Mouse (Mus musculus) hindbrain, embryonic 15.5 days (tissue): ENCODE data around the gene Shroom3. TPM values are rescaled to one million over a fixed set of nuclear protein-coding genes. Genes with fewer than 3 reads are reported as not detected.

Experiments
- ATAC-seq: fragments of 200-750 bp; cut with Nextera tagmentation; 2 replicates; pipeline ENCODE4 v1.8.0; 2017; ENCODE audit warnings: low read depth, moderate number of reproducible peaks, moderate TSS enrichment; ENCODE audit not compliant: low FRiP score
- H3K27ac ChIP-seq: fragments of 300-500 bp; sonication (generic); replicated peaks from 2 replicates; pipeline ENCODE4 v1.5.1; 2015; ENCODE audit warnings: mild to moderate bottlenecking, inconsistent platforms
- H3K27me3 ChIP-seq: fragments of 300-500 bp; sonication (generic); 2 replicates; pipeline ENCODE4 v1.6.1; 2015; ENCODE audit warnings: control low read depth, inconsistent platforms
- H3K36me3 ChIP-seq: fragments of 300-500 bp; sonication (generic); 2 replicates; pipeline ENCODE4 v1.6.1; 2015; ENCODE audit warnings: control low read depth, inconsistent platforms
- H3K4me1 ChIP-seq: fragments of 300-500 bp; sonication (generic); replicated peaks from 2 replicates; pipeline ENCODE4 v1.6.1; 2015; ENCODE audit warnings: control low read depth, inconsistent platforms
- H3K4me2 ChIP-seq: fragments of 300-500 bp; sonication (generic); 2 replicates; pipeline ENCODE4 v1.6.1; 2015; ENCODE audit warnings: moderate library complexity, mild to moderate bottlenecking, inconsistent platforms
- H3K4me3 ChIP-seq: fragments of 300-500 bp; sonication (generic); 2 replicates; pipeline ENCODE4 v1.5.1; 2015; ENCODE audit warnings: mild to moderate bottlenecking, inconsistent platforms
- H3K9ac ChIP-seq: fragments of 300-500 bp; sonication (generic); 2 replicates; pipeline ENCODE4 v1.6.1; 2015; ENCODE audit warnings: inconsistent platforms
- H3K9me3 ChIP-seq: fragments of 300-500 bp; sonication (generic); 2 replicates; pipeline ENCODE4 v1.6.1; 2016; ENCODE audit warnings: control low read depth, inconsistent platforms
- WGBS: fragments of 180-500 bp; shearing (Covaris S2); methylation state at CpG from one replicate; pipeline ENCODE4 v1.1.7; 2015; 5-methylcytosine and 5-hydroxymethylcytosine counted together
- polyA plus RNA-seq: library from polyadenylated mRNA; unstranded; fragments of >200 nt; fragmentation: Nextera tagmentation; extraction: Ambion mirVana; gene quantifications from 2 replicates; pipeline ENCODE4 v1.2.1, GENCODE M21; 2015

The Shroom3 gene
- polyA plus RNA-seq, 1 experiment from 2014 or later, result 2.2 TPM

DNA sequence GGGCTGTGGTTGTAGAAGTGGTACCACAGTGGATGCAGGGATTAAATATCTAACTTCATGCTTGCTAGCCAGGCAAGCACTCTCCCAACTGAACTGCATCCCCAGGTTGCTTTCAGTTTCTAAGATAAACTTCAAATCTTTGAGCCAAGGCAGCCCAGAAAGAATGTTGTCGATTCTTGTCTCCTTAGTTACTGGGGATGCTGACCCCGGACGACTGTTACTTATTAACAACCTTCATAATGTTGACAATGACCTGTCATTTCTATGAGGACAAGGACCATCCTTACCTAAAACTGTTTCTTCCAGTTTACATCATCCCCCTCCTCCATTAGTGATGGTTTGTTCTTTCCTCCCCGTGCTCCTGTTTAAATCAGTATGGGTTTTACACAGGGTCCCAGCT lies 210.0 kb downstream of the Shroom3 start:
- 24% methylated on average over 4 of the region's 4 CpGs for WGBS
- ATAC-seq, result no peak

GRCm38 (mm10) chr5:92893711-92894110 lies 210.5 kb downstream of the Shroom3 start:
- 4% methylated on average over 1 of the region's 1 CpGs for WGBS
- no peak overlapping the region for H3K27ac ChIP-seq
- no peak overlapping the region for H3K4me2 ChIP-seq
- H3K27me3 ChIP-seq, result no peaks in the 10 kb centered on the region
- no peak for ATAC-seq
- no peak overlapping the region for H3K4me3 ChIP-seq
- H3K9ac ChIP-seq, result no peak overlapping the region
- H3K4me1 ChIP-seq, result peaks cover 14% of the 10 kb centered on the region
- H3K36me3 ChIP-seq, result no peaks in the 10 kb centered on the region
- no peaks in the 10 kb centered on the region for H3K9me3 ChIP-seq

More for the DNA sequence above, 210.0 kb downstream of the Shroom3 start:
- H3K27ac ChIP-seq, result no peak overlapping the region
- H3K4me2 ChIP-seq, result no peak overlapping the region
- peaks cover 10% of the 10 kb centered on the region for H3K4me1 ChIP-seq
- no peaks in the 10 kb centered on the region for H3K36me3 ChIP-seq
- no peak overlapping the region for H3K9ac ChIP-seq
- no peak overlapping the region for H3K4me3 ChIP-seq
- H3K27me3 ChIP-seq, result no peaks in the 10 kb centered on the region
- no peaks in the 10 kb centered on the region for H3K9me3 ChIP-seq

DNA sequence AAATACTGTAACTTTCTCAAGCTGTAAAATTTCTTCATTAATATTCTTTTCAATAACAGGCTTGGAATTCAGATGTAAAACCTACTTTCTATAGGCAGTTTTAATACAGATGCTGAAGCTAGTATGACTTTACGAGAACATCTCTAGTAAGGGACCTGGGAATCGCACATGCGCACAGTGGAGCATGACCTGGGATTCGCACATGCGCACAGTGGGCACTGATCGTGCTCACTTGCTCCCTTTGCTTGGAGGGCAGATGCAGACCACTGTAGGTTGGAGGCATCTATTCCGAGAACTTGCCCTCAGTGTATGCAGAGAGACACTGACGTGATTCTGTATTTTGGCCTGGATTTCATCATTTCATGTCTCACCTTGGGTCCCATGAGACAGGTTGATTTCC lies 212.6 kb downstream of the Shroom3 start:
- H3K9me3 ChIP-seq, result no peaks in the 10 kb centered on the region
- WGBS, result 93% methylated on average over 8 of the region's 8 CpGs
- no peak overlapping the region for H3K4me3 ChIP-seq
- H3K27ac ChIP-seq, result no peak overlapping the region
- peaks cover 15% of the 10 kb centered on the region for H3K4me1 ChIP-seq
- no peak overlapping the region for H3K9ac ChIP-seq
- no peak for ATAC-seq
- H3K27me3 ChIP-seq, result no peaks in the 10 kb centered on the region
- H3K4me2 ChIP-seq, result no peak overlapping the region
- no peaks in the 10 kb centered on the region for H3K36me3 ChIP-seq

- H3K4me3 ChIP-seq, result no peak overlapping the region
- no peak overlapping the region for H3K9ac ChIP-seq
- H3K9me3 ChIP-seq, result no peaks in the 10 kb centered on the region
- ATAC-seq, result no peak
- no peaks in the 10 kb centered on the region for H3K27me3 ChIP-seq
- no peak overlapping the region for H3K27ac ChIP-seq
- H3K4me2 ChIP-seq, result no peak overlapping the region
- no peaks in the 10 kb centered on the region for H3K36me3 ChIP-seq
- 72% methylated on average over 1 of the region's 1 CpGs for WGBS
- H3K4me1 ChIP-seq, result peaks cover 15% of the 10 kb centered on the region
Measured at GRCm38 (mm10) chr5:92896725-92897280, 213.6 kb downstream of the Shroom3 start.

- peak; percentile 97 for ATAC-seq
- H3K27me3 ChIP-seq, result no peaks in the 10 kb centered on the region
- H3K36me3 ChIP-seq, result no peaks in the 10 kb centered on the region
- peaks cover 15% of the 10 kb centered on the region for H3K4me1 ChIP-seq
- peak overlapping the region; percentile 99 for H3K4me2 ChIP-seq
- peak overlapping the region; percentile 69 for H3K9ac ChIP-seq
- peak overlapping the region; percentile 57 for H3K27ac ChIP-seq
- peak overlapping the region; percentile 81 for H3K4me3 ChIP-seq
- under 1% methylated on average over 86 of the region's 96 CpGs for WGBS
- no peaks in the 10 kb centered on the region for H3K9me3 ChIP-seq
Measured at GRCm38 (mm10) chr5:92897766-92898745, 214.8 kb downstream of the Shroom3 start.

DNA sequence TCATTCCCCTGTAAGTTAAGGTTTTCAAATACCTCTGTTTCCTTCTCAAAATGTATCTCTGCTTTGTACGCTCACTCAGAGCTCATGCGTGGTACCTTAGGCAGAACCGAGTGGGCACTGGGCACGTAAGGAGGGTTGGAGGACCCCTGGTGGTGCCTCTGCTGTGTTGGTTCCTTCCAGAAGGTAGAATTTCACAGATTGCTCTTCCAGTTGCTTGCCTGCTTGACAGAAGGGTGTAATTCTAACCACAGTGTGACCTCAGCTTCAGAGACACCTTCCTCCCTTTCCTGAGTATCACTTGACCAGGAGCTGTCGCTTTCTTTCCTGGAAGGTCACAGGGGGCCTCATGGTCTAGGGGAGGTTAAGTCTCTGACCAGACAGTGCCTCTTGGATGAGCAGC lies 217.2 kb downstream of the Shroom3 start:
- H3K4me3 ChIP-seq, result no peak overlapping the region
- ATAC-seq, result no peak
- H3K9ac ChIP-seq, result no peak overlapping the region
- 74% methylated on average over 5 of the region's 5 CpGs for WGBS
- no peak overlapping the region for H3K4me2 ChIP-seq
- H3K9me3 ChIP-seq, result no peaks in the 10 kb centered on the region
- no peaks in the 10 kb centered on the region for H3K36me3 ChIP-seq
- H3K4me1 ChIP-seq, result peaks cover 27% of the 10 kb centered on the region
- no peaks in the 10 kb centered on the region for H3K27me3 ChIP-seq
- H3K27ac ChIP-seq, result no peak overlapping the region

GRCm38 (mm10) chr5:92901870-92902269 lies 218.6 kb downstream of the Shroom3 start:
- Histone ChIP-seq H3K27me3 (no peaks in the 10 kb centered on the region), H3K4me3 (no peak overlapping the region), H3K9ac (no peak overlapping the region), H3K27ac (no peak overlapping the region), H3K36me3 (no peaks in the 10 kb centered on the region), H3K4me1 (peaks cover 32% of the 10 kb centered on the region), H3K9me3 (no peaks in the 10 kb centered on the region), H3K4me2 (no peak overlapping the region)
- WGBS, result 68% methylated on average over 7 of the region's 7 CpGs
- no peak for ATAC-seq

GRCm38 (mm10) chr5:92905146-92905545 lies 221.9 kb downstream of the Shroom3 start:
- Histone ChIP-seq H3K4me3 (no peak overlapping the region), H3K4me1 (peaks cover 19% of the 10 kb centered on the region), H3K36me3 (no peaks in the 10 kb centered on the region), H3K4me2 (no peak overlapping the region), H3K9ac (no peak overlapping the region), H3K27me3 (no peaks in the 10 kb centered on the region), H3K9me3 (peaks cover 5% of the 10 kb centered on the region; the same call in 1 of the 2 replicates), H3K27ac (peak overlapping the region; percentile 6)
- WGBS, result 30% methylated on average over 9 of the region's 9 CpGs
- peak; percentile 51; the same call in 1 of the 2 replicates for ATAC-seq

DNA sequence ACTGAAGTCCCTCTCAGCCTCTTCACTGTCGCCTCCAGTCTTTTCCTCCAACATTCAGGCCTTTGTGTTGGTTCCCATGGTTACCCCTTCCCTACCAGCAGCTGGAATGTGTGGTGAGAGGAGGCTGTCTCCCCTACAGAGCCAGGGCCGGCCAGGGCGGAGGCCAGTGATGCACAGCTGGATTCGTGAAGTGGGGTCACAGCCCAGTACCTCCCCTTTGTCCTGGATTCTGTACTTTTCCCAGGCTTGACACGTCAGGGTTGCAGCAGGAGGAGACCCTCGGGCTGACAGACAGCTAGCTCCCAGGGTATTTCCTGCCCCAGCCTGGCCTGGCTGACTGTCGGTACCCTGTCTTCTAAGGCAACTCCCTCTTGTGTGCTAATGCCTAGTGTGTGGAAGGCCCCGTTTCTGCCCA lies 222.4 kb downstream of the Shroom3 start:
- H3K36me3 ChIP-seq, result no peaks in the 10 kb centered on the region
- H3K4me2 ChIP-seq, result no peak overlapping the region
- peak; percentile 90 for ATAC-seq
- peaks cover 5% of the 10 kb centered on the region; the same call in 1 of the 2 replicates for H3K9me3 ChIP-seq
- H3K4me1 ChIP-seq, result peaks cover 19% of the 10 kb centered on the region
- 5% methylated on average over 8 of the region's 8 CpGs for WGBS
- H3K27ac ChIP-seq, result peak overlapping the region; percentile 6
- no peaks in the 10 kb centered on the region for H3K27me3 ChIP-seq
- no peak overlapping the region for H3K9ac ChIP-seq
- no peak overlapping the region for H3K4me3 ChIP-seq

DNA sequence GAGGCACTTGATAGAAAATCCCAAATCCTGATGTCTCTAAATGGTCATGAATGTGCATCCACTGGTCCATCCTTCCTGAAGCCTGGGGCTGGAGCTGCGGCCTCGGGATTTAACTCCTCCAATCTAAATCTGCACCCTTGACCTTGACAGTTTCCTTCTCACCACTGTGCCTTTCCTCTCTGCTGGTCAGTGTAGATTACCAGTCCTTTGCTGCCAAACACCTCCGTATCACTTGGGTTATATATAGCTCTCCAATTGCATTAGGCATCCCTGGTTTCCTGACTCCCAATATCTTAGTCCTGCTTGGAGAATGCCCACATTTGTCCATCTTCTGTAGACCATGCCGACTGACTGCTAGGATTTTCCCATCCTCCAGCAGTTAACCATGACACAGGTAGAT lies 225.0 kb downstream of the Shroom3 start:
- Histone ChIP-seq H3K9ac (no peak overlapping the region), H3K27me3 (no peaks in the 10 kb centered on the region), H3K4me1 (peaks cover 19% of the 10 kb centered on the region), H3K36me3 (no peaks in the 10 kb centered on the region), H3K27ac (no peak overlapping the region), H3K4me2 (no peak overlapping the region), H3K4me3 (no peak overlapping the region), H3K9me3 (peaks cover 5% of the 10 kb centered on the region; the same call in 1 of the 2 replicates)
- ATAC-seq, result no peak
- 87% methylated on average over 4 of the region's 4 CpGs for WGBS

- WGBS, result 90% methylated on average over 3 of the region's 3 CpGs
- Histone ChIP-seq H3K9ac (no peak overlapping the region), H3K4me2 (no peak overlapping the region), H3K4me3 (no peak overlapping the region), H3K9me3 (peaks cover 5% of the 10 kb centered on the region; the same call in 1 of the 2 replicates), H3K27me3 (no peaks in the 10 kb centered on the region), H3K27ac (no peak overlapping the region), H3K4me1 (peaks cover 4% of the 10 kb centered on the region), H3K36me3 (no peaks in the 10 kb centered on the region)
- ATAC-seq, result no peak
Measured at GRCm38 (mm10) chr5:92910838-92911237, 227.6 kb downstream of the Shroom3 start.

DNA sequence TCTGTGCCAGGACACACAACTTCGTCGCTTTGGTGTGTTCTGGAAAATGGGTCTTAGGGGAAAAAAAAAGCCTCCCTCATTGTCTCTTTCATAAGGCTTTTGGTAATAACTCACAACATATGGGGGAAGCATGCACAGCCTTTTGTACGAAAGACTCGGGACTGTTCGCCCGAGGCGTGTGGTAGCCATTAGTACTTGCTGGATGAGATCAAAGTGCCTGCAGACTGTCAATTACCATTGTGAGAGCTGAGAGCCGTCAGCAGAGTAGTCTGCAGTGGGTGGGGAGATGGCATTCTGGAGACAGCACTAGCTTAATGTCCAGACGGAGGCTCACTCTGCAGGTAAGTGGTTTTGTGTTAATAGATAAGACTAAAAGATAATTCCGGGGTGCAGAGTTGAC lies 232.2 kb downstream of the Shroom3 start:
- Histone ChIP-seq H3K27ac (no peak overlapping the region), H3K4me2 (no peak overlapping the region), H3K36me3 (no peaks in the 10 kb centered on the region), H3K9me3 (no peaks in the 10 kb centered on the region), H3K27me3 (no peaks in the 10 kb centered on the region), H3K4me1 (peaks cover 14% of the 10 kb centered on the region), H3K9ac (no peak overlapping the region), H3K4me3 (no peak overlapping the region)
- 40% methylated on average over 10 of the region's 10 CpGs for WGBS
- ATAC-seq, result no peak
